Mouse (Mus musculus): ENCODE data around the gene Atp6v0e2.

DNA sequence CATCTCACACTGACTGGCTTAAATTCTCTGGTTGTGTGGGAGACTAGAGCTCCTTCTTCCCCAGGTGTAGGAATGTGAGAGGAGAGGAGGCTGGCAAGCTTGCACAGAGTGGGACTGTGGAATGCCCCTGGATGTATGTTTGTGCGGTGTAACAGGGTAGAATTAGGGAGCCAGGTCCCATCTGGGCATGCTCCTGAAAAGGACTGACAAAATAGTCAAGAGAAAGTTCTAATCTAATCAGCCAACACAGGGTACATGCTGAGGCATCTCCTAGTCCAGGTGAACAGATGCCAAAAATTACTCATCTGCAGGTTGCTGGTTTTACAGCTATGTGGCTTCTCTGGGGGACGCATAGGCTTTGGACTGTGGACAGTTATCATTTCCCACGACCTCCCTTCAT, 18.5 kb downstream of the Atp6v0e2 start:
- TF ChIP-seq CTCF (IDR thresholded peaks at IDR 0.05 in 2 of 3, conservative IDR thresholded peaks at IDR 0.05 in 1 of 3; ENCODE audit: control insufficient read depth in 1 of 3, insufficient read depth in 1 of 3, low read depth in 2 of 3, low read length in 3 of 3, poor library complexity in 1 of 3, severe bottlenecking in 1 of 3) (no peak), TAL1 (IDR thresholded peaks at IDR 0.05; ENCODE audit: low read length) (no peak), TCF12 (IDR thresholded peaks at IDR 0.05; ENCODE audit: low read depth, low read length) (no peak), POLR2A (IDR thresholded peaks at IDR 0.05; ENCODE audit: control insufficient read depth in 1 of 2, insufficient read depth in 1 of 2, low read depth in 1 of 2, low read length in 2 of 2, poor library complexity in 1 of 2) (no peak), ZNF384 (IDR thresholded peaks at IDR 0.05; ENCODE audit: low read depth, low read length) (no peak), MXI1 (IDR thresholded peaks at IDR 0.05; ENCODE audit: low read depth, low read length) (no peak), ZC3H11A (IDR thresholded peaks at IDR 0.05; ENCODE audit: low read depth, low read length) (no peak), POLR2AphosphoS5 (IDR thresholded peaks at IDR 0.05; ENCODE audit: borderline replicate concordance, low read depth, low read length) (no peak)
